Mouse (Mus musculus) ovary, postnatal 14 days (tissue): ENCODE results near the gene F830045P16Rik.

ENCODE experiments used
- DNase-seq: peaks from one replicate; pipeline ENCODE4 v3.0.0; 2022; ENCODE audit warnings: low spot score

Gene F830045P16Rik

GRCm38 (mm10) chr2:129536377-129536776, at the start of gene F830045P16Rik:
TSS of gene F830045P16Rik (minus strand) at chr2:129536602.
- no peak for DNase-seq

- DNase-seq: no peak
These were observed 49.6 kb upstream of the F830045P16Rik start for GRCm38 (mm10) chr2:129585904-129586514.

DNA sequence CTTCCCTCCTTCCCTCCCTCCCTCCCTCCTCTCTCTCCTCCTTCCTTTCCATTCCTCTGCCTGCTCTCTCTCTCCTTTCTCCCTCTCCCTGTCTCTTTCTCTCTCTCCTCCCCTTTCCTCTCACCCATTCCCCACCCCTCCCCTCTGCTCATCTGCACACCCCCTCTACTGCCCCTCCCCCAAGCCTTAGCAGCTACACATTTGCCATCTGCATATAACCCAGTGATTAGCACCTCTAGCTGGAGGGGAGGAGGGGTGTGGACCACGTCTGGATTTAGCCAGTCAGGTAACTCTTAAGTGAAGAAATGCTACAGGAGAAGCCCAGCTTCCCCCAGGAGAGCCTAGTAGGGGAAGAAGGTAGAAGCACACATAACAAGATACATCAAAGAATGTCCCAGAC, 48.5 kb upstream of the F830045P16Rik start:
- DNase-seq: no peak

DNA sequence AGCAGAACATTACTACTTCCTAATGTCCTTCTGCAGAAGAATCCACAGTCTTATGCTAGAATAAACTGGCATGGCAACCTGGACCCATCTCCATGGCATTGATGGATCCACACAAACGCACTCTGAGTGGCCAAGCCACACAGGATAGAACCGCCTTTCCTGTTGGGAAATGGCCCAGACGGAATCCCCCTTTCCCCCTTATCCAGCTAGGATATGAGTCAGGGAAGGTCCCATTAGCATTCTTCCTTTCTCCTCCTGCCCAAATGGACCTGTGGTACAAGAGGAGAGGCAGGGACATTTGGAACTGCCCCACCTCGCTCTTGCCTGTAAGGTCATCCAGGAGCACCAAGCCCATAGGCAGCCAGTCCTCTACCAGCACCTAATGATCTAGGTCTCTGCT, 45.9 kb upstream of the F830045P16Rik start:
- no peak for DNase-seq

GRCm38 (mm10) chr2:129581826-129582225, 45.4 kb upstream of the F830045P16Rik start:
- no peak for DNase-seq

DNA sequence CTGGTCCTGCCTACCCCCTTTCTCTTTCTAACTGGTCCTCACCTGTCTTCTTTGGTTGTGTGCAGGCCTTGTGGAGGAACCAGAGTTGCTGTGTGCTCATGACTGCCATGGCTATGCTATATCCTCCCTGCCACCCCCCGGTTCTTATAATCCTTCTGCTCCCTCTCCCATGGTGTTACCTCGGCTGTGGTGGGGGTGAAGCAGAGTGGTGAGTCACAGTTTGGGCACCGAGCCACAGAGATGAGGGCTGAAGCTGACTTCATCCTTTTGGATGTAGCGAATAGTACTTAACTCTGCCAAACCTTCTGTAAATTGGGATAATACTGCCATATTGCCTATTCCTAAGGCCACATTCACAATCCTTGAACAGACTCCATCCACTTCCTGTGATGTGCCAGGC, 44.3 kb upstream of the F830045P16Rik start:
- DNase-seq: no peak

GRCm38 (mm10) chr2:129576611-129577447, 40.4 kb upstream of the F830045P16Rik start:
- no peak for DNase-seq

- no peak for DNase-seq
These were observed 38.7 kb upstream of the F830045P16Rik start for GRCm38 (mm10) chr2:129575113-129575512.

DNA sequence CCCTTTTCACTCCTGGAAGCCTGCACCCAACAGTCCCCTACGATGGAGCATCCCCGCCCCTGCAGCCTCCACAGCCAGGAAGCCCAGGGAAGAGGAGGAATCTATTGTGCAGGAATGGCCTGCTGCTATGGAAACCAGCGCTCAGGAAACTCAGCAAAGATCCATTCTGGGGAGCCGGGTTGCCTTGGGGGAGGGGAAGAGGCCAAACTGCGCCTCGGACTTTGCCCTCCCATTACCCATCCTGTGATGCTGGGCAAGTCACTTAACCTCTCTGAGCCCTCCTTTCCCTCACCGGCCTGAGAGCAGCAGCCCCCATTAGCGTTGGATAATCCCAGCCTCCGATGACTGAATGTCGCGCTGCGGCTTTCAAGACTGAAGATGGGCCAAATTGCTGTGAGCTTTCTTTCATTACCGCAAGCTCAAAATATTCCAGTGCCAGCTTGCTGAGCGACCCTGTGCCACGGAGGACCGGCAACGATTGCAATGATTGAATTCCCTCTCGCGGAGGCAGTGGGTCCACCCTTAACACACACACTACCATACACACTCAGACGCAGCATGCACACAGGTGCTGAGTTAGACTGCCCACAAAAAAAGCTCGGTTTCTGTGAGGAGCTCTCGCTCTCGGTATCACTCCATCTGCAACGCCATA, 38.1 kb upstream of the F830045P16Rik start:
- DNase-seq: no peak

DNA sequence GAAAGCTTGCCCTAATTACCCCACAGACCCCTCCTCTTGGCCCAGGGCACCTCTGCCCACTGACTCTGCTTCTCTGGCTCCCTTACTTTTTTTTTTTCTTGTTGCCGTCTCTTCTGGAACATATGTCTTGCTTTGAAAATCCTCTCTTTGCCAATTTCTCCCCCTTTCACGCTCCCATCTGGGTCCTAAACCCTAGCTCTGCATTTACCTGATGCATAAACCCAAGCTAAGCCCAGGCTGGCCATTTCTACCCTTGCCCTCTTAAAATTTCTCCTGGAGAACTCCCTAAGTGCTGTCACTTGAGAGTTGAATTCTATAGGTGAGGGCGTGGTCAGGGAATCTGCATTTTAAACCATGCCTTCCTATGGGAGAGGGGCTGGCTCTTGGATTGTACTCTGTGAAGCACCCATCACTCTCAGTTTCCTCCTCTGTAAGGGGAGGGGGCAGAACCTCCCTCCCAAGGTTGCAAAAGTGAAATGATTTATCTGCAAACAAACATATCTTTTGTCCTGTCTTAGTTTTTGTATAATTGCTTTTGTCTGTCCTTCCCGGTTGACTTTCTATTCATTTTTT, 37.4 kb upstream of the F830045P16Rik start:
- no peak for DNase-seq

GRCm38 (mm10) chr2:129569556-129569955, 33.2 kb upstream of the F830045P16Rik start:
- DNase-seq: no peak

DNA sequence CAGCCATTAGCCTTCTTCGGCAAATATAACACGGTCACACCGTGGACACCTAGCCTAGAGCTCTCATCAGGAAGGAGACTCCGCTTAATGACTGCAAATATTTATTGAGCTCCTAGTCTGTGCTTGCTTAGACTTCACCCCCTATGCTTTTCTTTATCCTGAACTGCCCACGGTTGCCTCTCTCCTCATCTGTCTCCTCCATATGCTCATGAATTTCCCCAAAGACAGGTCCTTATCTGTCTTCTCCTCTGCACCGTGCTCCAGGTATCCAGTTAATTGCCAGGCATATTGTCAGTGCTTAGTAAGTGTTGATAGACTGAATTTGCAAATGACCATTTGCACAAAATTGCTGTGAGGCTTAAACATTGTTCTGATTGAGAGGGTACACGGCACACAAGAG, 32.7 kb upstream of the F830045P16Rik start:
- no peak for DNase-seq

- no peak for DNase-seq
These were observed 27.7 kb upstream of the F830045P16Rik start for GRCm38 (mm10) chr2:129563944-129564709.

GRCm38 (mm10) chr2:129561796-129562195, 25.4 kb upstream of the F830045P16Rik start:
- no peak for DNase-seq

GRCm38 (mm10) chr2:129558875-129559219, 22.4 kb upstream of the F830045P16Rik start:
- DNase-seq: no peak

DNA sequence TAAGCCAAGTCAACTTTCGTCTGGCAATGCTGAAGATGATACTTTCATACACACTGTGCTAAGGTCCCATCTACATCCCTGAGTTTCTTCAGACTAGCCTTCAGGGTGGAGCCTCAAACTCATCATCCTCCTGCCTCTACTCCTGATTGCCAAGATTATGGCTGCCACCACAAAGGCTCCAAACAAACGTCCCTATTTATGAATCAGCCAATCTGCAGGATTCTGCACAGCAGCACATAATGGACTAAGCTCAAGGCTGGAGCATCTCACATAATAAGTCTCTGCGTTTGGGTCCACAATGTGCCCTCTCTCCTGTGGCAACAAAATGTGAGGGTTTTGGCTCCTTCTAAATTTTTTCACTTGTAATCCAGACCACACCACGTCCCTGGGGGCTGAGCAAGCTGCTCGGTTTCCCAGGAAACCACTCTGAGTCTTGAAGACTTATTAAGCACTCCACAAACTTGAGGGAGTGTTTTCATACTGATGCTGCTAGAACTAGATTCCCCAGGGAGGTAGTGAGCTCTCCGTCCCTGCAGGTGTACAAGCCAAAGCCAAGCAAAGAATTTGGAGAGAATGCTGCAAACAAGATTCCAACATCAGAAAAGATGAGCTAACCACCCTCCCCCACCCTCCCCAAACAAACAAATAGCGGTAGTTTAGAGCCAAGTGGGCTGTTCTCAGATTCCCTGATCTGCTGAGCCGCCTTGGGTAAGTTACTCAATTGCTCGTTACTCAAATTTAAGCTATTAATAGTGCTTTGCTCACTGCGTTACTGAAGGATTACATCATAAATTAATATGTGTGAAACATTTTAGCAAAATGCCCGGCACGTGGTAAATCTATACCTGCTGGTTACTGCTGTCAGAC, 21.8 kb upstream of the F830045P16Rik start:
- no peak for DNase-seq

DNA sequence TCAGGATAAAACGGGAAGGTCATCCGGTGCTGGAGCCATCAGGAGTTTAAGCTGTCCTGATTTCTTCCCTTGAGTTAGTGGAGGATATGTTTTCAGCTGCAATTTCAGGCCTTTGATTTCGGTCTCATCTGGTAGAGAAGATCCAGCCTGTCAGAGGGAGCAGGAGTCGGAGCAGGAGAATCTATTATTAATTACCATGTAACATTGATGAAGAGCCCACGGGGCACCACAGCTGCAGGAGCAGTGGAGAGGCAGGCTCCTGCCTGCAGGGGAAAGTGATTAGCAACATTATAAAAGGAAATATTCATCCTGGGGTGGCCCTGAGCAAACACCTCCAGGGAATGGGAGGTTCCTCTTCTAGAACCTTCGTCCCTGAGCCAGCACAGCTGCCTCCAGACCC, 19.7 kb upstream of the F830045P16Rik start:
- DNase-seq: no peak

DNA sequence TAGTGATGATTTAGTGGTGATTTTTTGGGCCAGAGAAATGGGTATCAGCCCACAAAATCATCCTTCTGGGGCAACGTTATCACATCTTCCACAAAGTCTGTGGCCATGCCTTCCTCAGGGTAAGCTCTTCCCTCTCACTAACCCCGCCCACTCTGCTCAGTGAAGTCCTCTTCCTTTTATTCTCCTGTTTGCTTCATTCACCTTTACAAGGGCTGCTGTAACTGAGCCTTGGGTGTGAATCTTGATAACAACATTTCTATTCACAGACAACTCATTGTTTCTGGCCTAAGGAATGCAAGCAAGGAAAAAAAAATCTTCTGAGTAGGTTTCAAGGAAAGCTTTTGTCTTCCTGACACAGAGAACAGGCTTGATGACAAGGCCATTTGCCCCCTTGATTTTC, 14.4 kb upstream of the F830045P16Rik start:
- DNase-seq: no peak

- DNase-seq: no peak
These were observed 13.2 kb upstream of the F830045P16Rik start for GRCm38 (mm10) chr2:129549537-129550135.

- DNase-seq: no peak
These were observed 10.4 kb upstream of the F830045P16Rik start for GRCm38 (mm10) chr2:129546772-129547171.

GRCm38 (mm10) chr2:129545596-129545995, 9.2 kb upstream of the F830045P16Rik start:
- DNase-seq: no peak
